In the genomic region with DNA sequence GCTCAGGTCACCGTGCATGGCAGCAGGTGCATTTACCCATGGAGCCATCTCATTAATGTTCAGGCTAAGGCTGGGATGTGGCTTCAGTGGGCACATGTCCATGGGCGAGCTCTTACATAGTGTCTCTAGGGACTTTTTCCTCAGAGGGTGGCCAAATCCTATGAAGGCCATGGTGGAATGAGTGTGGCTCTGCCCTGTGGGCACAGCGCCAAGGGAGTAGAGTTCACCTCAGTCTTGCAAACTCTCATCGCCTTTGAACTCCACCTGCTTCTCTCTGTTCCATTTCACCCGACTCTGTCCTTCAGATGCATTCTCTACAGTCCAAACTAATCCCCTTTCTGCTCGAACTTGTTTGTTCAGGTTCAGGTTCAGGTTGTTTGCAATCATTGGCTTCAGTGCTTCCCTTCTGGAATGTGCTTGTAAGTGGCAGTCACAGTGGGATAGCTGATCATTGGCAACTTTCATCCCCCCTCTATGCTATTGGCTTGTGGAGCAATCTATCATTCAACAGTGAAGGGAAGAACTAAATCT, we compare ENCODE assay signal across 21 mouse cellular contexts.
A peak's percentile ranks its signal among the peaks of the same experiment; 100 is the strongest.
DNase-seq lines count a peak whose midpoint lies in the region; ATAC-seq and TF ChIP-seq lines count a peak whose summit lies in the region.
"Had no signal": no experiment of that assay in that cellular context is flagged by ENCODE, and none has a peak within 500 bp of the region (broad histone marks: within the 10 kb centered on the region; RNA-seq: fewer than 3 reads in every experiment).

No protein-coding gene starts in this region.

- H3K9me3 ChIP-seq in stomach, embryonic 16.5 days (replicated peaks; ENCODE audit: control insufficient read depth, low read length) = no peaks in the 10 kb centered on the region
- H3K9me3 ChIP-seq in stomach, postnatal 0 days (ENCODE audit: control insufficient read depth, low read length) = no peaks in the 10 kb centered on the region
- H3K9me3 ChIP-seq: liver, embryonic 15.5 days; megakaryocyte, embryonic 14.5 days; stomach, embryonic 15.5 days had no signal

- no peak overlapping the region for H3K4me2 ChIP-seq in stomach, embryonic 16.5 days (ENCODE audit: low read depth, low read length)
- no peak overlapping the region for H3K4me2 ChIP-seq in stomach, postnatal 0 days (replicated peaks; ENCODE audit: low read depth)
- H3K4me2 ChIP-seq: limb, embryonic 12.5 days; liver, embryonic 15.5 days; stomach, embryonic 15.5 days had no signal

- DNase-seq in gastrocnemius, postnatal 10 days = peak; percentile 7
- no peak for DNase-seq in gastrocnemius, postnatal 25 days
- no peak for DNase-seq in stomach, postnatal 0 days (ENCODE audit: low spot score)
- DNase-seq in gonadal fat pad, adult 2 months (ENCODE audit: low read depth) = peak; percentile 74
- DNase-seq in kidney, postnatal 4 days = peak; percentile 3 to 4
- DNase-seq in urinary bladder, postnatal 10 days (ENCODE audit: low spot score) = no peak
- DNase-seq: B cell, adult 2 months; cerebellum, adult 11-12 months; gastrocnemius, postnatal 14 days; retina, postnatal 1 day; thymus, postnatal 14 days had no signal

- WGBS in stomach, embryonic 16.5 days = 71% methylated on average over 6 of the region's 6 CpGs
- 60% methylated on average over 6 of the region's 6 CpGs for WGBS in stomach, postnatal 0 days

- no peak for TF ChIP-seq CTCF in stomach, postnatal 0 days (IDR thresholded peaks at IDR 0.05; ENCODE audit: low read depth)

- no peaks in the 10 kb centered on the region for H3K27me3 ChIP-seq in stomach, embryonic 16.5 days (ENCODE audit: control insufficient read depth, insufficient read depth, low read length)
- H3K27me3 ChIP-seq in stomach, postnatal 0 days (ENCODE audit: control insufficient read depth, insufficient read depth, low read length) = no peaks in the 10 kb centered on the region
- H3K27me3 ChIP-seq: limb, embryonic 12.5 days; liver, embryonic 15.5 days; stomach, embryonic 15.5 days had no signal

- H3K4me3 ChIP-seq in stomach, embryonic 16.5 days (replicated peaks; ENCODE audit: low read length) = no peak overlapping the region
- H3K4me3 ChIP-seq in stomach, postnatal 0 days (ENCODE audit: low read depth, low read length) = no peak overlapping the region
- H3K4me3 ChIP-seq: erythroblast, embryonic 14.5 days; limb, embryonic 12.5 days; liver, embryonic 15.5 days; megakaryocyte, embryonic 14.5 days; stomach, embryonic 15.5 days had no signal

- no peaks in the 10 kb centered on the region for H3K4me1 ChIP-seq in stomach, embryonic 16.5 days (ENCODE audit: control insufficient read depth, insufficient read depth, low read length)
- no peaks in the 10 kb centered on the region for H3K4me1 ChIP-seq in stomach, postnatal 0 days (replicated peaks; ENCODE audit: control insufficient read depth, insufficient read depth)
- H3K4me1 ChIP-seq: limb, embryonic 12.5 days; liver, embryonic 15.5 days; megakaryocyte, embryonic 14.5 days; stomach, embryonic 15.5 days had no signal

- no peak; the same call in 1 of the 2 replicates for ATAC-seq in stomach, embryonic 16.5 days (ENCODE audit: insufficient read depth, low FRiP score)
- no peak for ATAC-seq in stomach, postnatal 0 days (ENCODE audit: low FRiP score, low TSS enrichment)
- ATAC-seq in megakaryocyte-erythroid progenitor cell, adult 5-6 weeks (replicated peaks; ENCODE audit: low FRiP score, low TSS enrichment, poor library complexity, severe bottlenecking) = no peak
- ATAC-seq: forebrain, embryonic 14.5 days; midbrain, embryonic 16.5 days had no signal

- TF ChIP-seq EP300 in stomach, postnatal 0 days (optimal IDR thresholded peaks at IDR 0.05) = no peak

- H3K36me3 ChIP-seq in stomach, embryonic 16.5 days (ENCODE audit: control insufficient read depth, insufficient read depth, low read length) = no peaks in the 10 kb centered on the region
- H3K36me3 ChIP-seq in stomach, postnatal 0 days (ENCODE audit: control insufficient read depth, insufficient read depth, low read length) = no peaks in the 10 kb centered on the region
- H3K36me3 ChIP-seq: limb, embryonic 12.5 days; liver, embryonic 15.5 days; stomach, embryonic 15.5 days had no signal

- peak overlapping the region; percentile 24; the same call in 1 of the 2 replicates for H3K27ac ChIP-seq in stomach, embryonic 16.5 days (ENCODE audit: low read length)
- H3K27ac ChIP-seq in stomach, postnatal 0 days (replicated peaks) = no peak overlapping the region
- H3K27ac ChIP-seq: kidney, postnatal 0 days; limb, embryonic 12.5 days; liver, embryonic 15.5 days; stomach, embryonic 15.5 days had no signal

- no peak overlapping the region for H3K9ac ChIP-seq in stomach, embryonic 16.5 days (ENCODE audit: low read length)
- no peak overlapping the region for H3K9ac ChIP-seq in stomach, postnatal 0 days (ENCODE audit: low read length)
- H3K9ac ChIP-seq: limb, embryonic 12.5 days; liver, embryonic 15.5 days; stomach, embryonic 15.5 days had no signal

Comparison
In these comparisons a context has a peak if more than half of its experiments do, and no peak if none do; other contexts are left out.
1. DNase-seq: peak in gastrocnemius, postnatal 10 days (single experiment), gonadal fat pad, adult 2 months (single experiment) and kidney, postnatal 4 days (2 of 2); none in gastrocnemius, postnatal 25 days (single experiment), stomach, postnatal 0 days (single experiment) and urinary bladder, postnatal 10 days (single experiment).